ENCODE assay signal across 26 mouse cellular contexts in genomic region chr5:126036686-126037085, GRCm38 (mm10).
DNase-seq lines count a peak whose midpoint lies in the region; ATAC-seq and TF ChIP-seq lines count a peak whose summit lies in the region.
"Had no signal": no experiment of that assay in that cellular context is flagged by ENCODE, and none has a peak within 500 bp of the region (broad histone marks: within the 10 kb centered on the region; RNA-seq: fewer than 3 reads in every experiment).

No protein-coding gene starts in this region.

- no peak overlapping the region for H3K9ac ChIP-seq in forebrain, embryonic 11.5 days (ENCODE audit: low read length)
- no peak overlapping the region for H3K9ac ChIP-seq in forebrain, postnatal 0 days
- H3K9ac ChIP-seq in hindbrain, embryonic 13.5 days, result no peak overlapping the region
- no peak overlapping the region for H3K9ac ChIP-seq in hindbrain, postnatal 0 days (replicated peaks; ENCODE audit: low read length)
- H3K9ac ChIP-seq in midbrain, embryonic 11.5 days (ENCODE audit: low read length), result no peak overlapping the region
- no peak overlapping the region for H3K9ac ChIP-seq in midbrain, embryonic 16.5 days (ENCODE audit: low read depth, low read length)
- H3K9ac ChIP-seq: heart, embryonic 13.5 days; liver, embryonic 15.5 days; lung, embryonic 14.5 days; neural tube, embryonic 13.5 days had no signal

- ATAC-seq in forebrain, embryonic 11.5 days (replicated peaks; ENCODE audit: low FRiP score), result 0 out of 2 replicates have a peak, but pooled peaks have one; percentile 7
- no peak for ATAC-seq in forebrain, postnatal 0 days
- no peak for ATAC-seq in hindbrain, embryonic 13.5 days (ENCODE audit: low FRiP score)
- no peak for ATAC-seq in hindbrain, postnatal 0 days
- peak; percentile 87 for ATAC-seq in midbrain, embryonic 11.5 days (ENCODE audit: low FRiP score)
- ATAC-seq in midbrain, embryonic 16.5 days, result no peak
- ATAC-seq: CD4-positive, CD25-positive, alpha-beta regulatory T cell, adult 4 months; intestine, embryonic 16.5 days had no signal

- no peaks in the 10 kb centered on the region for H3K36me3 ChIP-seq in forebrain, embryonic 11.5 days (ENCODE audit: control insufficient read depth, insufficient read depth, low read length)
- no peaks in the 10 kb centered on the region for H3K36me3 ChIP-seq in forebrain, postnatal 0 days (ENCODE audit: insufficient read depth)
- H3K36me3 ChIP-seq in hindbrain, embryonic 13.5 days, result no peaks in the 10 kb centered on the region
- no peaks in the 10 kb centered on the region for H3K36me3 ChIP-seq in hindbrain, postnatal 0 days (ENCODE audit: insufficient read depth, low read length)
- no peaks in the 10 kb centered on the region for H3K36me3 ChIP-seq in midbrain, embryonic 11.5 days (ENCODE audit: control insufficient read depth, insufficient read depth, low read length)
- no peaks in the 10 kb centered on the region for H3K36me3 ChIP-seq in midbrain, embryonic 16.5 days (ENCODE audit: control insufficient read depth, insufficient read depth, low read length)
- H3K36me3 ChIP-seq: heart, embryonic 13.5 days; liver, embryonic 15.5 days; neural tube, embryonic 13.5 days had no signal

- H3K4me1 ChIP-seq in forebrain, embryonic 11.5 days (replicated peaks; ENCODE audit: control insufficient read depth, insufficient read depth, low read length), result peaks cover 7% of the 10 kb centered on the region; the same call in 1 of the 2 replicates
- H3K4me1 ChIP-seq in forebrain, postnatal 0 days (ENCODE audit: insufficient read depth), result no peaks in the 10 kb centered on the region
- H3K4me1 ChIP-seq in hindbrain, embryonic 13.5 days (replicated peaks), result peaks cover 4% of the 10 kb centered on the region
- H3K4me1 ChIP-seq in hindbrain, postnatal 0 days (ENCODE audit: insufficient read depth, low read length), result no peaks in the 10 kb centered on the region
- 0 out of 2 replicates have a peak, but pooled peaks cover 5% of the 10 kb centered on the region for H3K4me1 ChIP-seq in midbrain, embryonic 11.5 days (ENCODE audit: control insufficient read depth, insufficient read depth, low read length)
- peaks cover 5% of the 10 kb centered on the region; the same call in 1 of the 2 replicates for H3K4me1 ChIP-seq in midbrain, embryonic 16.5 days (ENCODE audit: control insufficient read depth, insufficient read depth, low read length)
- H3K4me1 ChIP-seq: liver, embryonic 15.5 days; neural tube, embryonic 13.5 days had no signal

- no peak overlapping the region for H3K4me3 ChIP-seq in forebrain, embryonic 11.5 days (ENCODE audit: low read depth, low read length)
- no peak overlapping the region for H3K4me3 ChIP-seq in forebrain, postnatal 0 days (ENCODE audit: low read depth, low read length)
- no peak overlapping the region for H3K4me3 ChIP-seq in hindbrain, embryonic 13.5 days
- no peak overlapping the region for H3K4me3 ChIP-seq in hindbrain, postnatal 0 days (ENCODE audit: low read length)
- H3K4me3 ChIP-seq in midbrain, embryonic 11.5 days (ENCODE audit: low read depth, low read length), result no peak overlapping the region
- H3K4me3 ChIP-seq in midbrain, embryonic 16.5 days (ENCODE audit: low read depth, low read length), result no peak overlapping the region
- H3K4me3 ChIP-seq: erythroblast, embryonic 14.5 days; heart, adult 2 months; heart, embryonic 13.5 days; liver, embryonic 15.5 days; neural tube, embryonic 13.5 days had no signal

- no peak for TF ChIP-seq CTCF in forebrain, postnatal 0 days (IDR thresholded peaks at IDR 0.05; ENCODE audit: low read depth)
- no peak for TF ChIP-seq CTCF in hindbrain, postnatal 0 days (IDR thresholded peaks at IDR 0.05; ENCODE audit: low read depth)

- 0 out of 2 replicates have a peak overlapping the region, but pooled peaks have one; percentile 46 for H3K27ac ChIP-seq in forebrain, embryonic 11.5 days (ENCODE audit: low read depth, low read length)
- no peak overlapping the region for H3K27ac ChIP-seq in forebrain, postnatal 0 days (ENCODE audit: low read depth, low read length)
- H3K27ac ChIP-seq in hindbrain, embryonic 13.5 days, result 0 out of 2 replicates have a peak overlapping the region, but pooled peaks have one; percentile 6
- no peak overlapping the region for H3K27ac ChIP-seq in hindbrain, postnatal 0 days
- H3K27ac ChIP-seq in midbrain, embryonic 11.5 days (ENCODE audit: low read depth, low read length), result peak overlapping the region; percentile 60; the same call in 1 of the 2 replicates
- H3K27ac ChIP-seq in midbrain, embryonic 16.5 days (ENCODE audit: low read length), result 0 out of 2 replicates have a peak overlapping the region, but pooled peaks have one; percentile 34
- H3K27ac ChIP-seq: heart, adult 2 months; heart, embryonic 13.5 days; kidney, postnatal 0 days; liver, embryonic 15.5 days; neural tube, embryonic 13.5 days; stomach, postnatal 0 days had no signal

- no peak overlapping the region for H3K4me2 ChIP-seq in forebrain, embryonic 11.5 days (ENCODE audit: low read depth, low read length, severe bottlenecking)
- no peak overlapping the region for H3K4me2 ChIP-seq in forebrain, postnatal 0 days (ENCODE audit: low read depth)
- no peak overlapping the region for H3K4me2 ChIP-seq in hindbrain, embryonic 13.5 days
- H3K4me2 ChIP-seq in hindbrain, postnatal 0 days (ENCODE audit: low read depth, low read length), result no peak overlapping the region
- H3K4me2 ChIP-seq in midbrain, embryonic 11.5 days, result no peak overlapping the region
- no peak overlapping the region for H3K4me2 ChIP-seq in midbrain, embryonic 16.5 days (ENCODE audit: low read length)
- H3K4me2 ChIP-seq: heart, embryonic 13.5 days; liver, embryonic 15.5 days; lung, embryonic 14.5 days; neural tube, embryonic 13.5 days had no signal

- DNase-seq in forebrain, embryonic 11.5 days (ENCODE audit: low spot score), result no peak
- DNase-seq in forebrain, postnatal 0 days, result no peak
- DNase-seq in hindbrain, postnatal 0 days (ENCODE audit: low spot score), result no peak
- peak; percentile 91 for DNase-seq in midbrain, embryonic 11.5 days (ENCODE audit: low spot score, missing footprints)
- no peak for DNase-seq in liver
- DNase-seq: adrenal gland, postnatal 14 days; cerebellum, adult 18-20 months; gastrocnemius, postnatal 36 days; heart, adult 2 months; heart, postnatal 10 days; kidney, adult 8-10 months; lung, embryonic 14.5 days; lung, postnatal 14 days; right cerebral cortex, postnatal 4 days; thymus, adult 18-20 months; thymus, postnatal 36 days had no signal

- no peaks in the 10 kb centered on the region for H3K27me3 ChIP-seq in forebrain, embryonic 11.5 days (ENCODE audit: control insufficient read depth, insufficient read depth, low read length)
- H3K27me3 ChIP-seq in forebrain, postnatal 0 days (ENCODE audit: insufficient read depth, low read length), result no peaks in the 10 kb centered on the region
- H3K27me3 ChIP-seq in hindbrain, embryonic 13.5 days, result no peaks in the 10 kb centered on the region
- no peaks in the 10 kb centered on the region for H3K27me3 ChIP-seq in hindbrain, postnatal 0 days (ENCODE audit: insufficient read depth, low read length)
- no peaks in the 10 kb centered on the region for H3K27me3 ChIP-seq in midbrain, embryonic 11.5 days (ENCODE audit: control insufficient read depth, insufficient read depth, low read length)
- H3K27me3 ChIP-seq in midbrain, embryonic 16.5 days (ENCODE audit: control insufficient read depth, insufficient read depth, low read depth, low read length), result no peaks in the 10 kb centered on the region
- H3K27me3 ChIP-seq: heart, embryonic 13.5 days; liver, embryonic 15.5 days; neural tube, embryonic 13.5 days had no signal

- no peaks in the 10 kb centered on the region for H3K9me3 ChIP-seq in forebrain, embryonic 11.5 days (ENCODE audit: control insufficient read depth, low read length)
- no peaks in the 10 kb centered on the region for H3K9me3 ChIP-seq in forebrain, postnatal 0 days (ENCODE audit: low read length)
- H3K9me3 ChIP-seq in hindbrain, embryonic 13.5 days, result 0 out of 2 replicates have a peak, but pooled peaks cover 8% of the 10 kb centered on the region
- no peaks in the 10 kb centered on the region; the same call in 1 of the 2 replicates for H3K9me3 ChIP-seq in hindbrain, postnatal 0 days (ENCODE audit: low read length)
- no peaks in the 10 kb centered on the region for H3K9me3 ChIP-seq in midbrain, embryonic 11.5 days (ENCODE audit: control insufficient read depth, low read length)
- H3K9me3 ChIP-seq in midbrain, embryonic 16.5 days (replicated peaks; ENCODE audit: control insufficient read depth, low read length, poor library complexity, severe bottlenecking), result peaks cover 5% of the 10 kb centered on the region; the same call in 1 of the 2 replicates
- H3K9me3 ChIP-seq: heart, embryonic 13.5 days; liver, embryonic 15.5 days; neural tube, embryonic 13.5 days had no signal

- WGBS in forebrain, embryonic 11.5 days, result 4% methylated on average over 1 of the region's 1 CpGs
- 0% methylated on average over 1 of the region's 1 CpGs for WGBS in forebrain, postnatal 0 days
- WGBS in hindbrain, embryonic 13.5 days, result 4% methylated on average over 1 of the region's 1 CpGs
- 3% methylated on average over 1 of the region's 1 CpGs for WGBS in hindbrain, postnatal 0 days
- WGBS in midbrain, embryonic 11.5 days, result 0% methylated on average over 1 of the region's 1 CpGs
- 4% methylated on average over 1 of the region's 1 CpGs for WGBS in midbrain, embryonic 16.5 days

Comparison
In these comparisons a context has a peak if more than half of its experiments do, and no peak if none do; other contexts are left out.
1. ATAC-seq: peak in forebrain, embryonic 11.5 days (single experiment) and midbrain, embryonic 11.5 days (single experiment); none in forebrain, postnatal 0 days (single experiment), hindbrain, embryonic 13.5 days (single experiment), hindbrain, postnatal 0 days (single experiment) and midbrain, embryonic 16.5 days (single experiment).
2. H3K27ac ChIP-seq: peak in forebrain, embryonic 11.5 days (single experiment), hindbrain, embryonic 13.5 days (single experiment), midbrain, embryonic 11.5 days (single experiment) and midbrain, embryonic 16.5 days (single experiment); none in forebrain, postnatal 0 days (single experiment) and hindbrain, postnatal 0 days (single experiment).